Mouse (Mus musculus) induced T-regulatory cell, adult 2 months (primary cell): ENCODE data around the gene Mia2.

Experiments
- DNase-seq: peaks from one replicate; pipeline ENCODE4 v3.0.0-alpha.2; 2012; ENCODE audit warnings: low read depth

Gene Mia2

DNA sequence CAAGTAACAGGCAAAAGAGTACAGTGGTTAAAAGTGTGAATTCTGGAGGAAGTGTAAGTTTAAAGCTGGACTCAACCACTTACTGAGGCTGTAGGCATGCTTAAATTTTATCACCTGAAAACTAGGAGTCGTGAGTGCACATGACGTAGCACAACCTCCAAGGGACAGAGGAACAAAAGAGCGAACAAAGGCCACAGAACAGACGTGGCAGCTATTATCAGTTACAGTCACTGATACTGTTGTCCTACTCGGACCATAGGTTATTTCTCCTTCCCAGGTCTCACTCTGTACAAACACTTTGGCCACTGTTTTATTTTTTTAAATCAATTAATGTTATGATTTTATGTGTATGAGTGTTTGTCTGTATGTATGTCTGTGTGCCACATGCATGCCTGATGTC lies 9.2 kb downstream of the Mia2 start:
- DNase-seq: no peak

DNA sequence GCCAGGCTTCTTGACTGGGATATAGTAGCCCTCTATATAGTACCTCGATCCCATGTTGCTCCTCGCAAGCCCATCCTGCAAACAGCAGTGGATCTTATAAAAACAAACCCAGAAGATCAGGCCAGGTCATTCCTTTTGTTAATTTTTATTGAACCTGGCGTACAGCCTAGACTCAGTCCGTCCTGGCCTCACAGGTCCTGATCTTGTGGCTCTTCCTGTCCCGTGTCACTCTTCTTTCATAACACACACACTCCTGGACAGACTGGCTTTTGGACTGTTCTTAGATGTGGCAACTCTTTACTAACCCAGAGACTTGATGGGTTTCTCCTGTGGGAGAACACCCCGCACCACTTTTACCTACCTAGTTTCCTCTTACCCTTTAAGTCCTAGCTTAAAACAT lies 10.3 kb downstream of the Mia2 start:
- DNase-seq: no peak

DNA sequence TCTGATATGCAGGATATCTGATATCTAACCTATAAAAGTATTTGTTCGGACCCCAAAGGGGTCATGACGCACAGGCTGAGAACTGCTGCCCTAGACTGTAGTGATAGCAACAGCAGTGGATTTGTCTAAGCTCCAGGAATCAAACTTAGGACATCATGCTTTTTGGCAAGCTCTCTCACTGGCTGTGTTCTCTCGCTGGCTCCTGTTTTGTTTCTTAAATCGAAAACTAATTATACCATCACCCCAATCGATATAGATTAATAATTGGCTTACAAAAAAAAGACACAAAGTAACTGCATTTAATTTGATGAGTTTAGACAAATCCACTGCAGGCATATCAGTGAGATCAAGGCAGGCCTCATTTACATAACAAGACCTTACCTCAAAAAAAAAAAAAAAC lies 10.9 kb downstream of the Mia2 start:
- no peak for DNase-seq

DNA sequence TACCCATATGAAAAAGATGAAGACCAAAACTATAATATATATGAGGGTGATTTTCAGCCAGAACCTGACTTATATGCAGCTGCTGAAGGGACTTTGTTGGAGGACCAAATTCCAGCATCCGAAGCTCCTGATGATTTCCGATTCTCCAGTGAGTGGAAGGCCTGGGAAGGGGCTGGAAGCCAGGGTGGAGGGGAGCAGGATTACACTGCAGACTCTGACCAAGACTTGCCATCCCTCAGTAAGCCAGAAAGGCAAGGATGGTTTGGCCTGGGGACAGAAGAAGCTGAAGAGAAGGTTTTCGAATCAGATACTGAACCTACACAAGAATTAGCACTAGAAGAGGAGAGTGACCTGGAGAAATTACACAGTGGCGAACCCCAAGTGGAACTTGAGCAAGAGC lies 12.3 kb downstream of the Mia2 start:
- DNase-seq: no peak

DNA sequence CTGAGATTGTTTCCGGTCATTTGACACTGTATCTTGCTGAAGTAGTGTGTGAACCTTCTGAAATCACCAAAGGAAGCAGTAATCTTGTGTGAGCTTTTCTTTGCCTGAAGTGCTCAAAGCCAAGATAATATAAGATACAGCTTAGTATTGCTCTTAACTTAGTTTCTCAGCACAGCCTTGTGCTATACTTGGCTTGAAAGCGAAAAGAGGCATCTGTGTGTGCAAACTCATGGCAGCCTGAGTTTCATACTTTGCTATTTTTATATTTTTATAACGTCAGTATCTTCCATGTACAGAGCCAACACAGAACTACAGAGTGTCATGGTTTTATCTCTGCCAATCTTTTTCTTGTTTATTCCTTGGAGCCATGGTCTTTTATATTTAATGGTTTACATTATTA lies 21.6 kb downstream of the Mia2 start:
- DNase-seq: no peak

DNA sequence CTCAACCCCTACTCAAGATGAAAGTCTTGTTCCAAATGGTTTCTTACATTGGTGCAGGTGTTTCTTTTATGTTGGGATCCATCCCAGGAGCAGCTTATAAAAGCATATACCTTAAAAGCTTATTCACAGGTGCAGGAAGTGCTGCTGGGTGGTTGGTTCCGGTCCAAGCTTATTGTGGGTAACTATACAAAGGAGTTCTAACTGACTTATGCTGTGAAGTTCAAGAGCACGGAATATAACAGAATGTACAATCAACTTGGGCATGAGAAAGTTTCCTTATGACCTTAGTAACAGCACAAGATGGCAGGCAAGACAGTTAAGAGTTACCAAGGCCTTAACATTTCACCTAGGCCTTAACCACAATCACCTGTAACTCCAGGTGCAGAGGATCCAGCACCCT lies 29.8 kb downstream of the Mia2 start:
- DNase-seq: no peak

DNA sequence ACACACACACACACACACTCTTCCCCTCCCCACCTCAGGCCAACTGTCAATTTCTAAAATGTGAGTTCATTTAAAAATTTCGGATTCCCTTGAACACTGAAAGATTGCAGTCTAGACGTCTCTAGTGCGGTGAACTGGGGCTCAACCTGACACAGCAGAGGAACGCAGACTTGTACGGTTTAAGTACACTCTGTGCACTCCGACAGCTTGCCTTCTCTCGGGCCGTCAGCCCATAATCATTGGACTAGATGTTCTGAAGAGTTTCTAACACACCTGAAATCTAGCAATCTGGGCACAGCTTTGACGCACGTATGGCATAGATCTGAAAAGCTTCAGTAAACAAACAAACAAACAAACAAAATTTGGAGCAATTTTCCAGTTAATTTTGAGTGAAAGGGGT lies 32.9 kb downstream of the Mia2 start:
- DNase-seq: no peak

DNA sequence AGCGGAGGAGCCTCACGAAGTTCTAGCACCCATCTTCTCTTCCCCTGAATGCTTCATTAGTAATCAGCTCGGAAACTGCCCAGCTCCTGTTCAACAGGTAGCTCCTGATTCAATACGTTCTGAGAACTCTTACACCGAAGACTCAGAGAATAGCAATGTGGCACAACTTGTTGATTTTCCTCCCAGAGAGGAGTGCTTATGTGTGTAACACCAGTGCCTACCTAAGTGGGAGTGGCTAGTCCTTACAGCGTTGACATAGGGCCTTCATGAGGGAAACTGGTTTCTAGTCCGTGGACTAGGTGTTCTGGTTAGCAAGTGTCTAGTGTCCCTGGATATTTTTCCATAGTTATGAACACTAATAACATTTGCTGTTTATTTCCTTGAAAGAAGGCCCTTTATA lies 33.4 kb downstream of the Mia2 start:
- DNase-seq: peak; percentile 20

DNA sequence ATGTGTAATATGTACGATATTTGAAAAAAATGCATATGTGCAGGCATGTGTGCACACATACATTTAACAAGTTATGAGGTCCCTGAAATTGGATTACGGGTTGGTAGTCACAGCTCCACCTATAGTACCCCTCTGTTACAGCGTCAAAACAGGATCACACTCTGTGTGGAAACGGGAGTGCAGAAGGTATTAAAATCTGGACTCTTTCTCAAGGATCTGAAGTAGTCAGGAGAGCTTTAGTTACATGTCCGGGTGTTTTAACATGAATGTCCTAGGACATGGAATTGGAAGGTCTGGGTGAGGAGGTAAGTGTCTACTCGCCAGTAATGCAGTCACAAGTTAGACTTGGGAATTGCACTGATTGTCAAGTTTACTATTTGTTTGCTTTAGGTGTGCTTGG lies 34.0 kb downstream of the Mia2 start:
- peak; percentile 41 for DNase-seq

DNA sequence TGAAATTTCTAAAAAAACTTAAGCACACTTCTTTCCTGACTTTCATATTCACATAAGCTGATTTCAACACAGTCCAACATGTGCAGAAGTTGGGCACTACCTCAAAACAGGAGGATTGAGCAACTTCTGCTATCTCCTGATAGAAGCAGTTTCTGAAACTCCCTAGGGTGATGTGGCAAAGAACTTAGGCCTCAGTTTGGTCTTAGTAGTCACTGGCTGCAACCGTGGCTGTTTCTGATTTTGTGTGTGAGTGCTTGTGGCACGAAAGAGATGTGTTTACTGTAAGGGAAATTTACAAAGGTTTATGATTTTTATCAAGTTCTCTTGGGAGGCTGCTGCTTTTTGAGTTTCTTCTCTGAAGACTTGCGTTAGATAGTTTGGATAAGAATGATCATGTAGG lies 34.6 kb downstream of the Mia2 start:
- DNase-seq: peak; percentile 59

DNA sequence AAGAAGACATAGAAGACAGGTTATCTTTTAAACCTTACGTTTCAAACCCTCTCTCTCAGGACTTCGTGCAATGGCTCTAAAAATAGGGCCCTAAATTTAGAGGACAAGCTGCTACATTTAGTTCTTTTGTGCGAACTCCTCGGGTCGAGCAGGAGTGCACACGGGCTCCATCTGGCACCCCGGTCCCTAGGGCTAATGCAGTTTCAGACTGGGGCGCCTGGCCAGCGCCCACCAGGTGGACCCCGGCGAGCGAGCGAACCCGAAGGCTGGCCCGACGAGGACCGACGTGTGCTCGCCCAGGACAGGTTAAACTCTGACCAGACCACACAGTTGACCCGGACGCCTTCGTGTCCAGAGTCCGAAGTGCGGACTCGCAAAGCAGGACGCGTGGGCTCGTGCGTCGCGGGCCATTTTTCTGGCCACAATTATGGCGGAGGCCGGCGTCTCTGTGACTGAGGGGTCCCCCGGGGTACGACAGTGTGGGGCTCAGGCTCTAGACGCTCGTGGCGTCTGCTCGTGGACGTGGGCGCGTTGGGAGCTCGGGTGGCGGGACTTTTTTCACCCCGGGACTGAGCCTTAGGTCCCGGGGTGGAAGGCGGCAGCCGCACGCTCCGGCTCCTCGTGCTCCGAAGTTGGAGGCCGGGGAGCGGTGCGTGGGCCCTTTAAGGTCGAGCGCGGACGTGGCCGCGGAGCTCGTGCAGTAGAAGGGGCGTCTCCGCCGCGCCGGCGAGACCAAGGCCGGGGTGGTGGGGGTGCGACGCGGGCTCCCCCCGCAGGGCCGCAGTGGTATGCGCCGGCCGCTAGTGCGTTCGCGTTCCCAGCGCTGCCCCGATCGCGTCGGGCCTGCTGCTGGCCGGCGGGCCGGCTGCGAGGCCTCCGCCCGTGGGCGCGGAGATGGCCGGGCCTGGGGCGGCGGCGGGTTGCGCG lies 35.3 kb downstream of the Mia2 start:
- peak; percentile 94 for DNase-seq

DNA sequence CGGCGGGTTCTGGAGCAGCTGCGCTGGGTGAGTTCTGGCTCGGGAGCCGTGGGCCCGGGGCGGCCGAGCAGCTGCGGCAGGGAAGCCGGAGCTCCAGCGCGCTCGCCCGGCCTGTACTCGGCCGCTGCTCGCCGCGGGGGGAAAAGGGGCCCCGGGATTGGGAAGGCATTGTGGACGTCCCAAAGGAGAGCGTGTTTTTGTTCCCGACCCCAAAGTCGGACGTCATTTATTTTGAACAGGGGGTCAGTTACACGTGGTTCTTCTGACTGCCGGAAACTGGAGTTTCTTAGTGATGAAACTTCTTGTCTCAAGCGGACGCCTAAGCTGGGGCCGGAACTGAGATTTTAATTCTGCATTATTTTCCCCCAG lies 36.0 kb downstream of the Mia2 start:
- peak; percentile 78 for DNase-seq

DNA sequence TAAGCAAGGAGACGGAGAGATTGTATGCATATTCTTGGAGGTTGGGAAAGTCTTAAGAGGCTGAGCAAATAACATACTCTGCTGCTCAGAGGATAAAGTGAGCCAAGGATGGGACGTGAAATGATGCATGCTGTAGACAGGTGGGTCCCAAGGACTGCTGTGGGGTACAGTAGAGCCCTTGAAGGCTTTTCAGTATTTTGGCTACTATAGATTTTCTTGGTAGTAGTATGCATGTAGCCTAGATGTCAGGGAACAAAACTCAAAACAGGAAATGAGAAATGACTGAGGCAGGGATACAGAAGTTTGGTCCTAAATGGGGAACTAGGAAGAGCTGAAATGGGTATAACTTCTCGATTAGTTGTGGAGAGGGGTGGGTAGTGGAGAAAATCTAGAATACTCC lies 36.9 kb downstream of the Mia2 start:
- peak; percentile 55 for DNase-seq

DNA sequence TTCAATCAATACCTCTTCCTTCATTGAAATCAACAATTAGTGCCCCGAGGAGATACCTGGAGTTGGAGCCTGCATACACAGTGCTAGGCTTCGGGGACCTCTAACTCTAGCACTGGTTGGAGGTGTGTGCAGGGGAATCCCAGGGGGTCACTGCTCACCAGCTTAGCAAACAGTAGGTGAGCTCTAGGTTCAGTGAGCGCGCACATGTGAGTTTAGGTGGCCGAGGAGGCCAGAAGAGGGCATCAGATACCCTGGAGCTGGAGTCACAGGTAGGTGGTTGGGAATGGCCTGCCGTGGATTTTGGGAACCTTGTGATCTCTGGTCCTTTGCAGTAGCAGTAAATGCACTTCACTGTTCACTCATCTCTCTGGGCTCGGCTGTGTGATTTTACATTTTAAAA lies 37.3 kb downstream of the Mia2 start:
- DNase-seq: peak; percentile 70

DNA sequence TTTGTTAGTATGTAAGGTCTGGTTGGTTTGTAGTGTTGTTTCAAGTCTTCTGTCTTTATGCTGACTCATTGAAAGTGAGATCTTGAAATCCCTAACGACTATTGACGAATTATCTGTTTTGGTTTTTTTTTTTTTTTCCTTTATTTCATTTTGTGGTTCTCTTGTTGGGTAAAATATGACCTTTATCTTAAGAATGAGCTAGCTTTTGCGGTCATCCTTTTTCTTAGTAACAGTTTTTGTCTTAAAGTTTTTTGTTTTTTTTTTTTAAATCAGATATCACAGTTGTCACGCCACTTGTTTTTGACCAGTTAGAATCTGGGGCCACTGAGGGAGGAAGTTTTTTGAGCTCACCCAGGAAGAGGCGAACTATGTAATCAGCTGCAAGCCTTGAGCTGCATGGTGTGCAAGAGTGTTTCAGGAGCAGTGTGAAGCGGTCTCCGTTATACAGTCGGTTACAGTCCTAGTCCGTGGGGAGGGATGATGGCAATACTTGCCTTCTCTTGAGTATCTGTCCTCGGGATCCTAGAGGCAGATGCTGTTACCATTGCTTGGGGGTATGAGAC lies 37.9 kb downstream of the Mia2 start:
- DNase-seq: peak; percentile 82

DNA sequence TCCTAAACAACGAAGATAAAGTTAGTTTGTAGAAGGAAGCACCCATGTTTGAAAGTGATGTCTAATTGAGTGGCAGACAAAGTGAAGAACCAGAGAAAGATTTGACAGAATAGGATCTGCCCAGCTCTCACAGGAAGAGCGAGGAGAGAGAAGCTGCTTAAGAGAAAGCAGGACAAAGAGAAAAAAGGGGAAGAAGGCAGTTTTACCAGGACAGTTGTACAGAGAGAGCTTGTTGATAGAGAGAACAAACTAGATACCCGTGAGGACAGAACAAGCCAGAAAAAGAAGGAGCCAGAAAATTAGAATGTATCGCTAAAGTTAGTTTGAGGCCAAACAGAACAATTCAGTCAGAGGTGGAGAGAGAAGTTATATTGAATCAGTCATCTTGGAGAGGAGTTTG lies 39.5 kb downstream of the Mia2 start:
- no peak for DNase-seq

DNA sequence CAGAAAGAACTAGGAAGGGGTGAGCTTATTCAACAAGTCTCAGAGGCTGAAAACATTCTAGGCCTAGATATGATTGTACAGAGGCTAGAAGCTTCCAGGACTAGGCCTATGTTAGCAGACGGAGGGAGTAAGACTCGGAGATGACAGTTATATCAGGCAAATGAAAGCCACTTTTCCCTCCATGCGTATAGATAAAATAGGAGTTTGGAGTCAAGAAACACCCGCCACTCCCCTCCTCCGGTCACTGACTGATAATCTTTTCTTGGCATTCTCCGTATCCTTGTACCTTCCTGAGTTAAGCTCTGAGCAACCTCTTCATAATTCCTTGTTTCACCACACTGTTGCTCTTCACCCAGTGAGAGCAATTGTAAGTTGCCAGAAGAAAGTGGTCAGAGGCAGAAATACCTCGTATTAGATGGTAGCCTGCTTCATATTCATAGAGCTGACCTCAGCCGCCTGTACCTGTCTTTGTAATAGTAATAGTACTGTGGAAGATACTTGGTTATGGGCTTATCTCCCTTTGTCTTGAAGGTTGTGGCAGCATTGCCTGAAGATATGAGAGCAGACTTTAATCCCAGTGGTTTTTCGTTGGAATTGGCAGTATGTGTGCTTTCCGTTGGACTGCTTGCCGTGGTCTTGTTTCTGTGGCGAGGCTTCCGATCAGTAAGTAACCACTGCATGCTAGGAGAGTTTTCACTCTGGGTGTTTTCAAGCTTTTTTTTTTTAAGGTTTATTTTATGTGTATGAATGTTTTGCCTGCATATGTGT lies 40.1 kb downstream of the Mia2 start:
- DNase-seq: no peak

DNA sequence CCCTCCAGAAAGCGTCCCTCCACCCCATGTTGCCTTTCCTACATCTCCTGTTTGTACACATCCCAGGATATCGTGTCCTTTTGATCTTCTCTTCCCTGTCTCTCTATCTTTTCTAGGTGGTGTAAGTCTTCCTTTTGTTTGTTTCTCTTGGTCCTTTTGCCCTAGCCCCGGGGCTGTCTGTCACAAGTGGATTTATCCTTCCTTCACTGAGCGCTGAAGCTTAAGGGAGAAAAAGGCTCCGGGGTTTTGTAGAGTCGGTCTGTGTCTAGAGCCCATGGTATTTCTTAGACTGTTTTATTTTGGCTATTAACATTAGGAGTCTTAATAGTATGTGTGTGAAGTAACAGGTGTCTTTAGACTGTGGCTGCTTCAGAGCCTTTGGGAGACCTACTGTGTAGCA lies 41.4 kb downstream of the Mia2 start:
- no peak for DNase-seq

DNA sequence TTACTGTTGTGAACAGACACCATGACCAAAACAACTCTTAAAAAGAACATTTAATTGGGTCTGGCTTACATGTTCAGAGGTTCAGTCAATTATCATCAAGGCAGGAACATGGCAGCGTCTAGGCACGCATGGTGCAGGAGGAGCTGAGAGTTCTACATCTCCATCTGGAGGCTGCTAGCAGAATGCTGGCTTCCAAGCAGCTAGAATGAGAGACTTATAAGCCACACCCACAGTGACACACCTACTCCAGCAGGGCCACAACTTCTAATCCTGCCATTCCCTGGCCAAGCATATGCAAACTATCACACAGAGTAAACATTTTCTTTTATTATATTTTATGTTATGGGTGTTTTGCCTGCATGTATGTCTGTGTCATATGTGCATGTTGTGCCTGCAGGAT lies 43.8 kb downstream of the Mia2 start:
- peak; percentile 35 for DNase-seq

DNA sequence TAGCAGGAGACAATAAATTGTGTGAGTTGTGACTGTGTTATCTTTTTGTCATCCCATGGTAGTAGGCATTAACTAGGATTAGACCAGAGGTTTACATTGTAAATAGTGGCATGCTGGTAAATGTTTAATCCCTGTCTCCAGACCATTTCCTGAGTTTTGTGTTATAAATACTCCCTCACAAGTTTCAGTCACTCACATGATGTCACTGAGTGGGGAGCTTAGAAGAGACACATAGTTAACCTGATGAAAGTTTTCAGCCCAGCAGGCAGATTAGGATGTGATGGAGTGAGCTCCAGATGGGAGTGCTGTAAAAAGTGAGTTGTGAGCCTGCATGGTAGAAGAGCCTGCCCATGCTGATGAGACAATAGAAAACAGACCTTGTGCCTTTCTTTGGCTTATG lies 49.5 kb downstream of the Mia2 start:
- DNase-seq: no peak

DNA sequence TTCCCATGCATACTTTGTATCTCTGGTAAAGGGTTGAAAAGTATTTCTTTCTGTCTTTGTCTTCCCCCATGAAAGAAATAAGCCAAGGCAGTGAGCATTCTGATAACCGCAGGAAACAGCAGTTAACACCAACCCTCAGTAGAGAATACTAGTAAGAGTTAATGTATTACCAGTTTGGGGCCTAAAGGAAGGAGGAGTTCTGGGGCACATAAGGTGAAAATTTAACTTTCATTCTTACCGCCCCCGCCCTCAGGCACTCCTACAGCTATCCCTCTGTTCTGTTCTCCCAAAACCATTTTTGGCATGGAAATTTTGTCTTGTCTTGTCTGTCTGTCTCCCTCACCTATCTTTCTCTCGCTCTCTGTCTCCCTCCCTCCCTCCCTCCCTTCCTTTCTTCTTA lies 54.1 kb downstream of the Mia2 start:
- no peak for DNase-seq

DNA sequence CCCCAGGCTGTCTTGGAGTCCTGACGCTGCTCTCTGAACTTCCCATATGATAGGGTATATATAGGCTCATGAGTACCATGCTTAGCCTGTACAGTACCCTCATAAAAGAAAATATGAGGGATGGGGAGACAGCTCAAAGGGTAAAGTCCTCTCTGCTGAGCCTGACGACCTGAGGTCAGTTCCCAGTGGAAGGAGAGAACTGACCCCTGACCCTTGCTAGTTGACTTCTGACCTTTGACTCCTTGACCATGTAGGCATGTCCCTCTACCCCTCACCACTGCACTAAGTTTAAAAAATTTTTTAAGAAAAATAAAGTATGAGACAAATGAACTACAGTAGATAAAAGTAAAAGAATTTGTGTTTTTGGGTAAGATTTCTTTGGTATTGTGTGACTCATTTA lies 65.5 kb downstream of the Mia2 start:
- no peak for DNase-seq

DNA sequence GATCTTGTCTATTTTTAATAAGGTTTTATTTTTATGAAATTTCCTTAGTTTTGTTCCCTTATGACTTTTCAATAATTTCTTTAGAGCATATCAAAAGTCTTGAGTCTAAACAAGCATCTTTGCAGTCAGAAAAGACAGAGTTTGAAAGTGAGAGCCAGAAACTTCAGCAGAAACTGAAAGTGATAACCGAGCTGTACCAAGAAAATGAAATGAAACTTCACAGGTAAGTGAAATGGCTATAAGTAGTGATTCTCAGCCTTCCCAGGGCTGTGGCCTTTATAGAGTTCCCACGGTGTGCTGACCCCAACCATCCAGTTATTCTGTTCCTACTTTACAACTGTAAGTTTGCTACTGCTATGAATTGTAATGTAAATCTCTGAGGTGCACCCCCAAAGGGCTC lies 67.2 kb downstream of the Mia2 start:
- DNase-seq: peak; percentile 40
